Mouse (Mus musculus): Measurements from ENCODE around the gene Kcng3.

DNA sequence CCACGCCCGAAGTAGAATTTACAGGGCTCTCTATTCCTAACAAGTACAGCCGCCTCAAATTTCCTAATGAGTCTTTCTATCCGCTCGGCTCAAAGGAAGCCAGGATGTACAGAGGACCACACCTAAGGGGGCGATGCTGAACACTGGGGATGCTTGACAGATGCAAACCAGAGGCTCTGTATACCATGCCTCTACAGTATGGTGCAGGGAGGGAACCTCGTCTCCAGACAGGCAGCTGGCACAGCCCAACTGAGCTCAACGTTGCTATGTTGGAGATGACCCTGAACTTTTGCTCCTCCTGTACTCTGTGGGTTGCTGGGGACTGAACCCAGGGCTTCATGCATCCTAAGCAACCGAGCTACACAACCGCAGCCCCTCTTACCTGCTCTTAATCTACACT is 84.5 kb downstream of the Kcng3 start:
- no peak for TF ChIP-seq CTCF (IDR thresholded peaks at IDR 0.05; ENCODE audit: low read depth, low read length)
- TF ChIP-seq EP300 (IDR thresholded peaks at IDR 0.05; ENCODE audit: insufficient read depth, low read depth, low read length), result 0 out of 2 replicates have a peak, but pooled peaks have one; percentile 46
